14 mouse cellular contexts compared by ENCODE assay signal in genomic region chr5:74206038-74206437, GRCm38 (mm10). TPM values are rescaled to one million over a fixed set of nuclear protein-coding genes. Genes with fewer than 3 reads are reported as not detected.
A peak's percentile ranks its signal among the peaks of the same experiment; 100 is the strongest.
DNase-seq lines count a peak whose midpoint lies in the region; ATAC-seq and TF ChIP-seq lines count a peak whose summit lies in the region.
"Had no signal": no experiment of that assay in that cellular context is flagged by ENCODE, and none has a peak within 500 bp of the region (broad histone marks: within the 10 kb centered on the region; RNA-seq: fewer than 3 reads in every experiment).

No protein-coding gene starts in this region.

- no peaks in the 10 kb centered on the region for H3K27me3 ChIP-seq in heart, adult 2 months (ENCODE audit: control insufficient read depth, insufficient read depth, low read length)
- H3K27me3 ChIP-seq in lung, postnatal 0 days (replicated peaks; ENCODE audit: insufficient read depth, low read length): no peaks in the 10 kb centered on the region
- H3K27me3 ChIP-seq in heart, postnatal 0 days (ENCODE audit: control insufficient read depth, insufficient read depth, low read length): no peaks in the 10 kb centered on the region
- no peaks in the 10 kb centered on the region for H3K27me3 ChIP-seq in midbrain, embryonic 11.5 days (ENCODE audit: control insufficient read depth, insufficient read depth, low read length)
- H3K27me3 ChIP-seq: liver, embryonic 12.5 days; lung, embryonic 15.5 days had no signal

- TF ChIP-seq CTCF in heart, adult 2 months (IDR thresholded peaks at IDR 0.05): no peak
- no peak for TF ChIP-seq CTCF in lung, postnatal 0 days (IDR thresholded peaks at IDR 0.05)
- no peak for TF ChIP-seq CTCF in heart, postnatal 0 days (IDR thresholded peaks at IDR 0.05; ENCODE audit: low read depth)

- no peaks in the 10 kb centered on the region for H3K36me3 ChIP-seq in heart, adult 2 months (ENCODE audit: control insufficient read depth, insufficient read depth, low read length)
- no peaks in the 10 kb centered on the region for H3K36me3 ChIP-seq in lung, postnatal 0 days (ENCODE audit: insufficient read depth, low read length)
- H3K36me3 ChIP-seq in heart, postnatal 0 days (replicated peaks; ENCODE audit: control insufficient read depth, insufficient read depth, low read length): no peaks in the 10 kb centered on the region
- H3K36me3 ChIP-seq in midbrain, embryonic 11.5 days (ENCODE audit: control insufficient read depth, insufficient read depth, low read length): no peaks in the 10 kb centered on the region
- H3K36me3 ChIP-seq: liver, embryonic 12.5 days; lung, embryonic 15.5 days had no signal

- peaks cover 5% of the 10 kb centered on the region for H3K4me1 ChIP-seq in heart, adult 2 months (ENCODE audit: control insufficient read depth, insufficient read depth, low read length)
- peaks cover under 1% of the 10 kb centered on the region for H3K4me1 ChIP-seq in lung, postnatal 0 days (ENCODE audit: insufficient read depth, low read depth, low read length)
- H3K4me1 ChIP-seq in heart, postnatal 0 days (ENCODE audit: control insufficient read depth, insufficient read depth): peaks cover 56% of the 10 kb centered on the region
- H3K4me1 ChIP-seq in midbrain, embryonic 11.5 days (ENCODE audit: control insufficient read depth, insufficient read depth, low read length): peaks cover 3% of the 10 kb centered on the region; the same call in 1 of the 2 replicates
- H3K4me1 ChIP-seq: liver, embryonic 12.5 days had no signal

- no peak overlapping the region for H3K4me2 ChIP-seq in lung, postnatal 0 days (replicated peaks; ENCODE audit: low read depth, low read length)
- no peak overlapping the region for H3K4me2 ChIP-seq in heart, postnatal 0 days (ENCODE audit: low read depth, low read length)
- no peak overlapping the region for H3K4me2 ChIP-seq in midbrain, embryonic 11.5 days
- H3K4me2 ChIP-seq: liver, embryonic 12.5 days; lung, embryonic 15.5 days had no signal

- no peak for TF ChIP-seq POLR2A in heart, adult 2 months (IDR thresholded peaks at IDR 0.05; ENCODE audit: insufficient read depth, low read depth, low read length)

- no peaks in the 10 kb centered on the region for H3K9me3 ChIP-seq in lung, postnatal 0 days (ENCODE audit: low read length)
- H3K9me3 ChIP-seq in heart, postnatal 0 days (replicated peaks; ENCODE audit: control insufficient read depth, low read length): 0 out of 2 replicates have a peak, but pooled peaks cover 5% of the 10 kb centered on the region
- peaks cover 4% of the 10 kb centered on the region; the same call in 1 of the 2 replicates for H3K9me3 ChIP-seq in midbrain, embryonic 11.5 days (ENCODE audit: control insufficient read depth, low read length)
- H3K9me3 ChIP-seq: liver, embryonic 12.5 days; lung, embryonic 15.5 days had no signal

- no peaks in the 10 kb centered on the region for H3K79me2 ChIP-seq in heart, adult 2 months (replicated peaks; ENCODE audit: control insufficient read depth, insufficient read depth, low read length)

- WGBS in heart, adult 2 months: 51% methylated on average over 7 of the region's 7 CpGs
- 67% methylated on average over 7 of the region's 7 CpGs for WGBS in lung, postnatal 0 days
- 24% methylated on average over 7 of the region's 7 CpGs for WGBS in heart, postnatal 0 days
- 91% methylated on average over 7 of the region's 7 CpGs for WGBS in midbrain, embryonic 11.5 days

- ATAC-seq in lung, postnatal 0 days: 0 out of 2 replicates have a peak, but pooled peaks have one; percentile 4
- peak; percentile 84 for ATAC-seq in heart, postnatal 0 days (ENCODE audit: insufficient read depth, low read depth)
- no peak for ATAC-seq in midbrain, embryonic 11.5 days (ENCODE audit: low FRiP score)
- no peak for ATAC-seq in megakaryocyte-erythroid progenitor cell, adult 5-6 weeks (replicated peaks; ENCODE audit: low FRiP score, low TSS enrichment, poor library complexity, severe bottlenecking)
- ATAC-seq: forebrain, embryonic 14.5 days; liver, embryonic 12.5 days had no signal

- no peak overlapping the region for H3K4me3 ChIP-seq in heart, adult 2 months
- no peak overlapping the region for H3K4me3 ChIP-seq in lung, postnatal 0 days (ENCODE audit: low read depth, low read length)
- no peak overlapping the region for H3K4me3 ChIP-seq in heart, postnatal 0 days (ENCODE audit: low read depth, low read length)
- H3K4me3 ChIP-seq in midbrain, embryonic 11.5 days (ENCODE audit: low read depth, low read length): no peak overlapping the region
- H3K4me3 ChIP-seq: liver, embryonic 12.5 days; lung, embryonic 15.5 days had no signal

- intact Hi-C loops in heart, adult 2 months (cut with DNase I): no loop called here
- intact Hi-C loops in heart, postnatal 36 days (cut with DNase I): no loop called here

- peak in 1 of 2 experiments; percentile 68 for DNase-seq in heart, adult 2 months
- no peak for DNase-seq in heart, postnatal 36 days
- DNase-seq in lung, postnatal 0 days (ENCODE audit: low spot score): no peak
- DNase-seq in lung, postnatal 36 days: no peak
- DNase-seq in heart, postnatal 0 days (ENCODE audit: low spot score): peak; percentile 92
- DNase-seq in midbrain, embryonic 11.5 days (ENCODE audit: low spot score, missing footprints): no peak
- DNase-seq in layer of hippocampus, postnatal 14 days (ENCODE audit: low spot score in 2 of 2): no peak
- DNase-seq: cerebellum, adult 18-20 months; right cerebral cortex, postnatal 4 days; thymus, adult 2 months had no signal

- H3K27ac ChIP-seq in heart, adult 2 months: peak overlapping the region; percentile 81
- H3K27ac ChIP-seq in lung, postnatal 0 days (ENCODE audit: low read length): no peak overlapping the region
- peak overlapping the region; percentile 96 for H3K27ac ChIP-seq in heart, postnatal 0 days (ENCODE audit: low read depth)
- H3K27ac ChIP-seq in midbrain, embryonic 11.5 days (ENCODE audit: low read depth, low read length): no peak overlapping the region
- H3K27ac ChIP-seq: liver, embryonic 12.5 days; lung, embryonic 15.5 days had no signal

- peak; percentile 57; the same call in 1 of the 2 replicates for TF ChIP-seq EP300 in heart, adult 2 months (IDR thresholded peaks at IDR 0.05; ENCODE audit: insufficient read depth, low read depth, low read length)
- TF ChIP-seq EP300 in lung, postnatal 0 days (IDR thresholded peaks at IDR 0.05): no peak
- TF ChIP-seq EP300 in heart, postnatal 0 days (IDR thresholded peaks at IDR 0.05; ENCODE audit: low read depth): peak; percentile 91

- peak overlapping the region; percentile 37 for H3K9ac ChIP-seq in heart, adult 2 months (ENCODE audit: low read depth, low read length)
- no peak overlapping the region for H3K9ac ChIP-seq in lung, postnatal 0 days (replicated peaks; ENCODE audit: low read depth)
- no peak overlapping the region for H3K9ac ChIP-seq in heart, postnatal 0 days (replicated peaks; ENCODE audit: low read depth, low read length)
- H3K9ac ChIP-seq in midbrain, embryonic 11.5 days (ENCODE audit: low read length): no peak overlapping the region
- H3K9ac ChIP-seq: liver, embryonic 12.5 days; lung, embryonic 15.5 days had no signal

RNA-seq across cellular contexts. Expression of gene Rasl11b, which starts 11.0 kb away (rescaled TPM):
- 10 to 100 TPM; 27.8 to 28.9 TPM for total RNA-seq in heart, adult 2 months (2021)
- polyA plus RNA-seq in heart, adult 2 months (2012; rRNA removed): 31.3 and 44.4 TPM in 2 replicates
- total RNA-seq in heart, postnatal 36 days (2021): 10 to 100 TPM; 29.9 to 44.8 TPM
- 80.4 and 86.7 TPM in 2 replicates for polyA plus RNA-seq in lung, postnatal 0 days (2015; fragmentation: Nextera tagmentation; extraction: Ambion mirVana)
- total RNA-seq in heart, postnatal 0 days (2014; rRNA removed; ENCODE audit: low replicate concordance): 22.8 and 24.5 TPM in 2 replicates
- polyA plus RNA-seq in heart, postnatal 0 days (2015; fragmentation: Nextera tagmentation; extraction: Ambion mirVana): 61.9 and 67.8 TPM in 2 replicates
- polyA plus RNA-seq in midbrain, embryonic 11.5 days (2014; fragmentation: Nextera tagmentation; extraction: Ambion mirVana): 27.0 and 29.0 TPM in 2 replicates
- total RNA-seq in megakaryocyte-erythroid progenitor cell, adult 5-6 weeks (2014; fragmentation: Nextera tagmentation): not detected in 2 replicates
- 0.14 TPM in 1 of 2 replicates, not detected in the other for total RNA-seq in megakaryocyte-erythroid progenitor cell, adult 5-6 weeks (2017)
- 10 to 100 TPM; 62.7 to 66.1 TPM for total RNA-seq in layer of hippocampus, postnatal 14 days (2021)

Comparison
In these comparisons a context has a peak if more than half of its experiments do, and no peak if none do; other contexts are left out.
1. H3K27ac ChIP-seq: peak in heart, adult 2 months (single experiment) and heart, postnatal 0 days (single experiment); none in lung, postnatal 0 days (single experiment) and midbrain, embryonic 11.5 days (single experiment).
2. ATAC-seq: peak in lung, postnatal 0 days (single experiment) and heart, postnatal 0 days (single experiment); none in midbrain, embryonic 11.5 days (single experiment) and megakaryocyte-erythroid progenitor cell, adult 5-6 weeks (single experiment).
3. RNA of gene Rasl11b, which starts 11.0 kb away (total RNA-seq): 62.7 to 66.1 TPM in layer of hippocampus, postnatal 14 days, 29.9 to 44.8 TPM in heart, postnatal 36 days, 27.8 to 28.9 TPM in heart, adult 2 months and 22.8 to 24.5 TPM in heart, postnatal 0 days; 0.14 TPM in megakaryocyte-erythroid progenitor cell, adult 5-6 weeks; every median in the first group is over 10 times any median in the second.